Mouse (Mus musculus) A20 (cell line): ENCODE results near the gene 4833439L19Rik.
A peak's percentile ranks its signal among the peaks of the same experiment; 100 is the strongest.

Source experiments
- DNase-seq: peaks from one replicate; pipeline ENCODE4 v3.0.0-alpha.2; 2011; ENCODE audit warnings: low read depth, low spot score

Gene 4833439L19Rik

DNA sequence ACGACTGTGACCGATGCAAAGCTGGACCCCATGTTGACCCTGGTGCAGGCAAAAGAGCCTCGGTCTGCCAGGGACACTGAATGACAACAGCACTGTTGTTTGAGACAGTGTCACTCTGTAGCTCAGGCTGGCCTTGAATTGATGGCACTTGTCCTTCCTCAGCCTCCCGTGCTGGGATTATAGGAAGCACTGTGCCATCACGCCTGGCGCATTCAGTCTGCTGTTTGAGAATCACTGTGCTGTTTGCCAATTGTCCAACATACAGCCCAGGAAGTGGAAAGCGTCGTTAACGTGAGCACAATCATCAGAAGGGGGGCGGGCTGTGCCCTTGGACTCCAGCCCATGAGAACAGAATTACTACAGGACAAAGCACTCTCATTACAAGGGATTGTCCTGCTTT lies 16.9 kb upstream of the 4833439L19Rik start:
- no peak for DNase-seq

GRCm38 (mm10) chr13:54581385-54581784 lies 16.1 kb upstream of the 4833439L19Rik start:
- DNase-seq: no peak

DNA sequence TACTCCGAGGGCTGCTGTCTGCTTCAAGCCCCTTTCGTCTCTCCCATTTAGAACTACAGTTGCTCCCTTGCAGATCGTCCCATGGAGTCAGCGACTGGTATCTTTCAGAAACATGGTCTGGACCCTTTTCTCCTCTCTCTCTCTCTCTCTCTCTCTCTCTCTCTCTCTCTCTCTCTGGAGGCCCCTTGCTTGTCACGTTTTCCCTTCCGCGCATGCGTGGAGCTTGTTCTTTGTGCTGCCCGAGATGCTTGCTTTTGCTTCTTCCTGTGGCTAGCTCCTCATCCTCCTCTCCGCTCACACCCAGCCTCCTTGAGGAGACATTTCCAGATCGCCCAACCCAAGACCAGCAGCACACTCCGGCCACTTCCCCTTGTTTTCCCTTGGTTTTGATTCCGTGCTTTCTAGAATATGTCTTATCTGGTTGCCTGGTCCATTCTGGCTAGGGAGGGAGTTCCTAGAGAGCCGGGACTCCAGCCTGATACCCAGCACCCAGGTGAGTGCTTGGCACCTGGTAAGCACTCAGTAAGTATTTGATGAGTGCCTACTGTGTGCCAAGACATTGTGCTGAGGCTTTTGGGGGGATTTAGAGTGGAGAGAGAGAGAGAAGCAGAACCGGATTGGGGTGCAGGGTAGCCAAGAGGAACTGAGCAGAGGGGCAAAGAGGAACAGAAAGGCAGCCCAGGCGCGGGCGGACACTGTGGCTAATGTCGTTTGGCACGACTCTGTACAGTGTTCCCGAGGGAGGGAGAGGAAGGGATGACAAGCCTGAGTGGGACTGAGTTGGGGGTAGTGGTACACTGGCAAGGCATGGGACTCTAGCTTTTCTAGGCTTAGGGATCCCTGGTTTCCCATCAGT lies 12.6 kb upstream of the 4833439L19Rik start:
- DNase-seq: peak; percentile 84

DNA sequence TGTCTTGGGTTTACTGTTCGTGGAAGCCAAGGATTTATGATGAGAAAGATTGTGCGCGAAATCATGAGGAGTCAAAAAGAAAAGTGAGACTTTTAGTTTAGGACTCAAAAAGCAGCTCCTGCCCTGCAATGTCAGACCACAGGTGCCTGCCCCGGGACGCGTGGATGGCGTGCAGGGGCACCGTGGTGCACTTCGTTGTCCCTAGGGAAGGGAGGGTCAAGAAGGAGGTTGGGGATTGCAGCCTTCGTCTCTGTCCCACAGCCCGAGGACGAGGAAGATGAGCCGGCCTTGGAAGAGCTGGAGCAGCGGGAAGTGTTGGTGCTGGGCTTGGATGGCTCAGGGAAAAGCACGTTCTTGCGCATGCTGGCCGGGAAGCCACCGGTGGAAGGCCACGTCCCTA lies 10.3 kb upstream of the 4833439L19Rik start:
- no peak for DNase-seq

- peak; percentile 75 for DNase-seq
Measured at GRCm38 (mm10) chr13:54574854-54575481, 9.7 kb upstream of the 4833439L19Rik start, which contains the start of gene Arl10. Arl10 (plus strand) TSS chr13:54575015.

- DNase-seq: peak; percentile 27
Measured at GRCm38 (mm10) chr13:54572621-54573020, 7.4 kb upstream of the 4833439L19Rik start.

DNA sequence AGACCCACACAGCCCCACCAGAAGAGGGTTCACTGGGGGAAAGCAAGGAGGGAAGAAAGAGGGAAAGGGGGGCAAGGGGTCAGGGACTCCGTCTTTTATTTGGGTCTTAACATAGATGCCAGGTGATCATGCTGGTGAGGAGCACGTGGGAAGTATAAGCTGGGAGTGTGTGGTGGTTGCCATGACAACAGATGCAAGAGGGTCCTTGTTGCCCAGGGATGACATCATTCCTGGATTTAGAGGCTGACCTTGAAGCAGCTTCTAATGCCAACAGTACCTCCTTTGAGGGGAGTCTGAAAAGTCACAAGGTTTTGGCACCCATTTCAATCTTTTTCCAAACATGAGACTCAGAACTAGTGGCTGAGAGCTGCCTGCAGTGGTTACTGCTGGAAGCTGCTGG lies 6.4 kb upstream of the 4833439L19Rik start:
- DNase-seq: no peak

DNA sequence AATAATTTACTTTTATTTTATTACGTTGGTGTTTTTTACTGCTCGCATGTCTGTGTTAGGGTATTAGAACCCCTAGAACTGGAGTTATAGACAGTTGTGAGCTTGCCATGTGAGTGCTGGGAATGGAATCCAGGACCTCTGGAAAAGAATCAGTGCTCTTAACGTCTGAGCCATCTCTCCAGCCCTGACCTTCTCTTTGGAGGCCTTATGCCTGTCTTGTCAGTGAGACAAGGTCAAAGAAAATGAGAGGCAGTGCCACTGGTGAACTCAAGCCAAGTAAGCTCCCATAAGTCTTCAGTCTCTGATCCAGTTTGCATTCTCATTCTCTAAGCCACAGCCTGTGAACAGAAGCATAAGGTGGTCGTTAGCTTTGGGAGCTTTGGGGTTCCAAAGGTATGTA lies 5.5 kb upstream of the 4833439L19Rik start:
- no peak for DNase-seq

DNA sequence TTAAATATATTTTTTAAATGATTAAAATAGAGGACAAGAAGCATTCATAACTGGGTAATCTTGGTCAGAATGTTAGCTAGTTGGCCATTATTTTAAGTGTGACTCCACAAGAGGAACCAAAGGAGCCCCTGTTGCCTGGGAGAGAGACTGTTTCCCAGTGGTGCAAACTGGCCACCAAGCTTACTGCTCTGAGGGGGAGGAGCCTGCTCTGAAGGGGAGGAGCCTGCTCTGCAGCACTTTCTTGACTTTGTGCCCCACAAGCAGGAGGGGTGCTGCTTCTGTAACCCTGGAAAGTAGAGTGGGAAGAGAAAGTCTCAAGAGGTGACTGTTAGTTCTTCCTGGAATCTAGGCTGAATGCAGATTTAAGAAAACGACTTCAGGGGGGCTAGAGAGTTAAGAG lies 4.0 kb upstream of the 4833439L19Rik start:
- DNase-seq: peak; percentile 37

- DNase-seq: peak; percentile 28
Measured at GRCm38 (mm10) chr13:54568380-54568779, 3.1 kb upstream of the 4833439L19Rik start.

DNA sequence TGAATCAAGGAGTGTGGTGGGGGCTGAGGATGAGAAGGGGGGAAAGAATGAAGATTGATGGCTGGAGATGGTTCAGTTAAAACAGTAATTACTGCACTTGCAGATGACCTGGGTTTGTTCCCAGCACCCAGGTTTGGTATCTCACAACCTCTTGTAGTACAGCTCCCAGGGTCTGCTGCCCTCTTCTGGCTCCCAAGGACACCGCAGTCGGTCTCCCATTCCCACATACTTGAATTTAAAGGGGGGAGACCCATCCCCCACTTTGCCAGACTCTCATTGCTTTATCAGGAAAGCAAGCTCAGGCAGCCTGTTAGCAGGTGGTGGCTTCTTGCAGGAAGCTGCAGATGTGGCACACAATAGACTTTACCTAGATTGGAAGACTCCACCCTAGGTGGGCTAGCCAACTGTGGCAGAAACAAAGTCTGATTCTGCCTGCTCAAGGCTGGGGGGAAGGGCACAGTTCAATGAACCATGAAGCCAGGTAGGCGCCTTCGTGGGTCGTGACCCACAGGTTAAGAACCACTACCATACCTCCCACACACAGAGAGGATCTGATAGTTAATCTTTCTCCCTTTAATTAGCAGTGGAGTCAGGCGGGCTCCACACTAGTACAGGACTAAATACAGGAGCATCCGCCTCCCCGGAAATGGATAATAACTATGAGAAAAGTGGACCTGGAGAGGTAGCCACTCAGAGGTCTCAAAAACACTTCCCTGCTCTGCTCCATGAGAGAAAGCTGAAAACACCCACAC lies 535 bp upstream of the 4833439L19Rik start:
- DNase-seq: no peak

GRCm38 (mm10) chr13:54564232-54565200 lies 719 bp downstream of the 4833439L19Rik start:
- DNase-seq: peak; percentile 50

DNA sequence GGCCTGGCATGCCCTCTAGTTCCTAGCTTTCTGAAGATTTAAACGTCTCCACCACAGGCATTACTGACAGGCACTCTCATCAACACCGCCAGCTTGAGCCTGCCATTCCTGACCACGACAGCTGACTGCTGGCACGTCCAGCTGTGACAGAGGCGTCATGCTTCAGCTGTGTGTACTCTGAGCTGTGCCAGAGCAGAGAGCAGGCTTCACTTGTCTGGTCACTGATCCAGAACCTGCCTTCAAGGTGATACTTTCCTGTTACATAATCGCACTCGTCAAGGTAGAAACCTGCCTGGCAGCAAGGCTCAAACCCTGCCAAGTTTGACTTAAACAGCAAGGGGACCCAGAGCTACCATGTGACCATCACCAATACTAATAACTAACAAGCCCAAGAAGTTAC lies 2.7 kb downstream of the 4833439L19Rik start:
- DNase-seq: peak; percentile 79

DNA sequence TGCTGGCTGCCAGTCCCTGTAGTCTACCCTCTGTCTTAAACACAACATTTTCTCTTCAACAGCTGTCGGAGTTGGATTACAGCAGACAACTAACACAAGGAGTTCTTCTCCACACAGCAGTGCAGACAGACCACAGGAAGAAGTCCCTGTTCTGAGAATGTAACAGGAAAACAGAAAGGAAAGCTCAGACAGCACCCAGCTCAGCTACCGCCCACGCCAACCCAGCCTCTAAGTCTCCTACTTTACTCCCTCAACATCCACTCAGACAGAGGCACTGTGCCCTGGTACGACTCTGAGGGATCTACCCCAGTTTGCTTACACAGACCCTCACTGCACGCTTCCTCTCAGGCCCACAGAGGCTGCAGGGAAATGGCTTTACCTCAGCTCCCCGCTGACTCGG lies 4.6 kb downstream of the 4833439L19Rik start:
- DNase-seq: no peak

DNA sequence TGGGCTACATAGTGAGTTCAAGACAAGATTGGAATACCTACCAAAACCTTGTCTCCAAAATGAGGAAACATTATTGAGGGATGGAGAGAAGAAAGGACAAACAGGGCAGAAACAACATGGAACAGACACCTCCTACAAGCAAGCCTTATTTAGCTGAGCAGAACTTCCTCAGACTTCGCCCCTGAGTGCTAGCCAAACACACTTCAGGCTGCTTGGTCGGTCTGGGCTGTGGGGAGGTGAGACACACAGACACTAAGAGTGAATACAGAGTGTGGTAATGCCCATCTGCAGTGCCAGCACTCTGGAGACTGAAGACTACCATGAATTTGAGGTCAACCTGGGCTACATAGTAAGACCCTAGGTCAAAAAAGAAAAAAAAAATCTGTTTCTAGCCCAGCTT lies 5.6 kb downstream of the 4833439L19Rik start:
- no peak for DNase-seq

DNA sequence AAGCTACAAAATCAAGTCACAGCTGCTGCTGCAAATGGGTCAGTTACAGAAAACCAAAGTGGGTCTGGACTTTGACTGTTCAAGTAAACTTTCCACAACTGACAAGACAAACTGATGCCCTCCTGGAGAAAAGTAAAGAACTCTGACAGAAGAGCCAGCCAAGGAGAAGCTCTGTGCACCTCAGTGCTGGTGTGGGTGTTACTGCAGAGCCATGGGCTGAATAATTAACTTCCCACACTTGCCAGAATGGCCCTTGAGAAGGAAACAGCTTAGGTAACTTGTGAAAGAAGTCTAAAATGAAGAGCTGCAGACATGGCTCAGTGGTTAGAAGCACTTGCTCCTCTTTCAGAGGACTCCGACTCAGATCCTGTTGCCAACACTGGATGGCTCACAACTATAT lies 7.6 kb downstream of the 4833439L19Rik start:
- DNase-seq: no peak

GRCm38 (mm10) chr13:54556796-54557195 lies 8.4 kb downstream of the 4833439L19Rik start:
- no peak for DNase-seq

DNA sequence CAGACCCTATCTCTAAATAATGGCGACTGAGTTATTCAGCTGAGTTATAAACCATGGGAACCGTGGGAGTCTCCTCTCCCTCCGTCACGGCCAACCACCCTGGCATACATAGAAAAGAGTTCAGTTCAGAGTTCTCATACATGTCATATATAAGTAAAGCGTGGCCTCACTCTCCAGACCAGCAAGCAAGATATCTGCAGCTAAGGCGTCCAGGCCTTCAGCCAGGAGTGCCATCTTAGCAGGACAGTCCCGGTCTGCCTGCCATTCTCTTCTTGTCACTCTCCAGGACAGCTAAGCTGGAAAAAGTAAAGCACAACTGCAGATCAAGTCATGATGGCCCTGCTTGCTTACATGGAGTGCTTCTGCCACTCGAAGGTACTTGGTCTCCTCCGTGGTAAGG lies 9.1 kb downstream of the 4833439L19Rik start:
- DNase-seq: no peak

- no peak for DNase-seq
Measured at GRCm38 (mm10) chr13:54548036-54548435, 17.2 kb downstream of the 4833439L19Rik start.

DNA sequence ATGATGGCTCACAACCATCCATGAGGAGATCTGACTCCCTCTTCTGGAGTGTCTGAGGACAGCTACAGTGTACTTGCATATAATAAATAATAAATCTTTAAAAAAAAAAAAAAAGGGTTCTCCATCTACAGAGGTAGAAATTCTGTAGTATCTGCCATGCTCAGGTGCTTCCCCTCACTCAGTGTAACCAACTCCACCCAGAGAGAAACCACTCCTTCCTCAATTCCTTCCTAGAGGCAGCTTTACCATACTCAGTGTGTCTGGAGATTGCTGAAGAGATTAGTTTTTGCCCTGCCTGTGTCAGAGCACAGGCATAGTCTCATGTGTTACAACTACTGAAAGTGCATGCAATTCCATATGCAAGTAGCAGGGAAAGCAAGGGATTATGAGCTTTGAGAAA lies 33.1 kb downstream of the 4833439L19Rik start:
- peak; percentile 44 for DNase-seq

DNA sequence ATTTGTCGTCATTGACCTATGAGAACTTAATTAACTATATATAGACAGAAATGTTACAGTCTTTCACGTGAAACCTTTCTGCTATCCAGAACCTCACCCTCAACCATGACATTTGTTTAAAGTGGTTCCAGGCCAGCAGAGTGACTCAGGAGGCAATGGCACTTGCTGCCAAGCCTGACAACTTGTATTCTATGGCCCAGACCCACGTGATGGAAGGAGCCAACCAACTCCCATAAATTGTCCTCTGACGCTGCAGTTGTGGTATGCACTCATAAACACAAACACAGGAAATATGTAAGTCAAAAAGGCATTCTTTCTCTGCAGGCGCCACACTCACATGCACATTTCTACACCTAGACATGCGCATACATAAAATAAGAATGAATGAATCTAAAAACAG lies 38.1 kb downstream of the 4833439L19Rik start:
- no peak for DNase-seq
